Mouse (Mus musculus) CH12.LX (cell line): ENCODE measurements around the gene Clock. TPM values are rescaled to one million over a fixed set of nuclear protein-coding genes. Genes with fewer than 3 reads are reported as not detected.

Experiments used
- DNase-seq: peaks from one replicate; pipeline ENCODE4 v3.0.0-alpha.2; 2013; ENCODE audit errors: extremely low read depth
- H3K27ac ChIP-seq: 2 replicates; pipeline ENCODE4 v1.5.1; 2012; ENCODE audit warnings: low read depth, mild to moderate bottlenecking, control low read depth, moderate library complexity; ENCODE audit not compliant: insufficient read depth
- H3K27me3 ChIP-seq: replicated peaks from 2 replicates; pipeline ENCODE3; 2012; ENCODE audit warnings: inconsistent platforms
- H3K36me3 ChIP-seq, 2 experiments: replicated peaks in 1 of 2; 2 replicates each; pipeline versions ENCODE3 to v1.6.1; 2012; ENCODE audit warnings: inconsistent platforms in 1 of 2, low read length in 1 of 2, mild to moderate bottlenecking in 1 of 2, mixed read lengths in 1 of 2, moderate library complexity in 1 of 2; ENCODE audit not compliant: control insufficient read depth in 1 of 2, insufficient read depth in 1 of 2
- H3K4me1 ChIP-seq, 2 experiments: 2 replicates each; pipeline ENCODE4 v1.6.1; 2012; ENCODE audit warnings: inconsistent platforms in 1 of 2, moderate library complexity in 1 of 2; ENCODE audit not compliant: insufficient read depth in 2 of 2, control insufficient read depth in 1 of 2
- H3K4me2 ChIP-seq: 2 replicates; pipeline ENCODE4 v1.6.1; 2012; ENCODE audit warnings: low read depth, mild to moderate bottlenecking, control low read depth; ENCODE audit not compliant: poor library complexity, insufficient read depth, severe bottlenecking
- H3K4me3 ChIP-seq, 3 experiments: fragments of 150-350 bp in 1 of 3; sonication (generic) in 1 of 3; replicated peaks in 1 of 3; 2 replicates each; pipeline versions ENCODE3 to v1.5.1; 2011 to 2012; ENCODE audit warnings: low read depth in 2 of 3, low read length in 2 of 3, mild to moderate bottlenecking in 2 of 3, moderate library complexity in 2 of 3, control low read depth in 1 of 3, improper control_type of control experiment in 1 of 3, inconsistent platforms in 1 of 3, mixed read lengths in 1 of 3; ENCODE audit not compliant: poor library complexity in 1 of 3
- H3K79me2 ChIP-seq: replicated peaks from 2 replicates; pipeline ENCODE4 v1.6.1; 2012; ENCODE audit warnings: mild to moderate bottlenecking, moderate library complexity; ENCODE audit not compliant: control insufficient read depth, poor library complexity, insufficient read depth, severe bottlenecking; ENCODE audit errors: extremely low read depth
- H3K9ac ChIP-seq: 2 replicates; pipeline ENCODE4 v1.6.1; 2012; ENCODE audit warnings: low read depth, mild to moderate bottlenecking, control low read depth, moderate library complexity; ENCODE audit not compliant: insufficient read depth
- H3K9me3 ChIP-seq: replicated peaks from 2 replicates; pipeline ENCODE3; 2012; ENCODE audit warnings: low read length, inconsistent platforms, mixed read lengths
- CHD2 ChIP-seq: IDR thresholded peaks from 2 replicates; pipeline ENCODE4 v1.6.1; 2011; ENCODE audit warnings: low read length, improper control_type of control experiment
- CTCF ChIP-seq, 2 experiments: IDR thresholded peaks in 1 of 2; conservative IDR thresholded peaks in 1 of 2; 2 replicates each; pipeline ENCODE4 v1.5.1; 2011 to 2012; ENCODE audit warnings: low read depth in 2 of 2, low read length in 2 of 2, improper control_type of control experiment in 1 of 2, inconsistent platforms in 1 of 2, mild to moderate bottlenecking in 1 of 2, moderate library complexity in 1 of 2
- ELF1 ChIP-seq: IDR thresholded peaks from 2 replicates; pipeline ENCODE4 v1.6.1; 2014; ENCODE audit warnings: low read depth, mild to moderate bottlenecking, inconsistent platforms, low read length, improper control_type of control experiment
- EP300 ChIP-seq: IDR thresholded peaks from 2 replicates; pipeline ENCODE4 v1.6.1; 2011; ENCODE audit warnings: low read length, improper control_type of control experiment
- GABPA ChIP-seq: IDR thresholded peaks from 2 replicates; pipeline ENCODE4 v1.6.1; 2012; ENCODE audit warnings: low read depth, low read length, improper control_type of control experiment, inconsistent platforms; ENCODE audit not compliant: insufficient replicate concordance
- HCFC1 ChIP-seq: IDR thresholded peaks from 2 replicates; pipeline ENCODE4 v1.6.1; 2012; ENCODE audit warnings: low read depth, mild to moderate bottlenecking, inconsistent platforms, low read length, improper control_type of control experiment
- IRF4 ChIP-seq: IDR thresholded peaks from 2 replicates; pipeline ENCODE4 v1.6.1; 2014; ENCODE audit warnings: low read depth, mild to moderate bottlenecking, inconsistent platforms, low read length, improper control_type of control experiment
- KAT2A ChIP-seq: IDR thresholded peaks from 2 replicates; pipeline ENCODE4 v1.6.1; 2012; ENCODE audit warnings: low read length, improper control_type of control experiment, inconsistent platforms; ENCODE audit not compliant: insufficient replicate concordance
- MAX ChIP-seq: IDR thresholded peaks from 2 replicates; pipeline ENCODE4 v1.6.1; 2011; ENCODE audit warnings: low read length, improper control_type of control experiment
- MXI1 ChIP-seq: IDR thresholded peaks from 2 replicates; pipeline ENCODE4 v1.6.1; 2011; ENCODE audit warnings: mild to moderate bottlenecking, low read depth, low read length, improper control_type of control experiment
- NELFE ChIP-seq: IDR thresholded peaks from 2 replicates; pipeline ENCODE4 v1.6.1; 2011; ENCODE audit warnings: low read depth, low read length, improper control_type of control experiment
- NRF1 ChIP-seq: IDR thresholded peaks from 2 replicates; pipeline ENCODE4 v1.6.1; 2014; ENCODE audit warnings: low read depth, mild to moderate bottlenecking, inconsistent platforms, low read length, improper control_type of control experiment, moderate library complexity
- PAX5 ChIP-seq: IDR thresholded peaks from 2 replicates; pipeline ENCODE4 v1.6.1; 2012; ENCODE audit warnings: low read length, inconsistent platforms, mixed read lengths
- POLR2AphosphoS2 ChIP-seq: IDR thresholded peaks from 2 replicates; pipeline ENCODE4 v1.6.1; 2011; ENCODE audit warnings: low read depth, low read length, improper control_type of control experiment
- RAD21 ChIP-seq: IDR thresholded peaks from 2 replicates; pipeline ENCODE4 v1.6.1; 2011; ENCODE audit warnings: low read depth, mild to moderate bottlenecking, low read length, improper control_type of control experiment, moderate library complexity
- RCOR1 ChIP-seq: conservative IDR thresholded peaks from 2 replicates; pipeline ENCODE4 v1.6.1; 2012; ENCODE audit warnings: low read depth, mild to moderate bottlenecking, inconsistent platforms, low read length, improper control_type of control experiment
- SIN3A ChIP-seq: IDR thresholded peaks from 2 replicates; pipeline ENCODE4 v1.6.1; 2012; ENCODE audit warnings: low read length, improper control_type of control experiment, inconsistent platforms
- TBP ChIP-seq: conservative IDR thresholded peaks from 2 replicates; pipeline ENCODE4 v1.6.1; 2011; ENCODE audit warnings: low read depth, low read length, improper control_type of control experiment
- UBTF ChIP-seq: IDR thresholded peaks from 2 replicates; pipeline ENCODE4 v1.6.1; 2012; ENCODE audit warnings: low read depth, mild to moderate bottlenecking, inconsistent platforms, low read length, improper control_type of control experiment, moderate library complexity
- ZKSCAN1 ChIP-seq: IDR thresholded peaks from 2 replicates; pipeline ENCODE4 v1.6.1; 2012; ENCODE audit warnings: low read depth, inconsistent platforms, low read length, improper control_type of control experiment, borderline replicate concordance
- ZNF384 ChIP-seq: IDR thresholded peaks from 2 replicates; pipeline ENCODE4 v1.6.1; 2012; ENCODE audit warnings: low read depth, low read length, improper control_type of control experiment, inconsistent platforms
- dilution Hi-C: fragments of 300-500 bp; cut with MboI; formaldehyde crosslinking; loops from 2 replicates; pipeline ENCODE4 v1.14.3; 2020; ENCODE audit warnings: low sequenced_read_pairs; ENCODE audit not compliant: extremely low pct_unique_long_range_greater_than_20kb, extremely low pct_ligation_motif_present
- in situ Hi-C: fragments of 300-500 bp; cut with MboI; formaldehyde crosslinking; loops from 3 replicates; pipeline ENCODE4 v1.14.3; 2019; ENCODE audit warnings: low sequenced_read_pairs, low pct_ligation_motif_present, low pct_unique_long_range_greater_than_20kb, mixed read lengths
- polyA plus RNA-seq: library from polyadenylated mRNA; unstranded; fragments of >175 nt; gene quantifications from 2 replicates; pipeline ENCODE4 v1.2.1, GENCODE M21; 2012; ENCODE audit warnings: low read depth; ENCODE audit not compliant: insufficient read length
- total RNA-seq, 2 experiments: library from RNA; depleted of rRNA; stranded (reverse); fragments of 300-350 nt in 1 of 2; fragments of >200 nt in 1 of 2; gene quantifications; 2 replicates each; pipeline ENCODE4 v1.2.3; 2012 to 2014

Gene Clock
- total and polyA plus RNA-seq, 3 experiments = 3.2 to 8.0 (median 4.5) TPM

GRCm38 (mm10) chr5:76274977-76275376, 29.6 kb downstream of the Clock start:
- Histone ChIP-seq H3K4me3 (no peak overlapping the region), H3K9ac (no peak overlapping the region), H3K79me2 (no peaks in the 10 kb centered on the region), H3K27ac (no peak overlapping the region), H3K36me3 (peaks cover 0 to 23% of the 10 kb centered on the region in 2 experiments), H3K9me3 (no peaks in the 10 kb centered on the region), H3K27me3 (no peaks in the 10 kb centered on the region), H3K4me2 (no peak overlapping the region), H3K4me1 (peaks cover 0 to 8% of the 10 kb centered on the region in 2 experiments; a peak in 2 of 4 replicates)
- TF ChIP-seq ZKSCAN1 (no peak), EP300 (no peak), SIN3A (no peak), NELFE (no peak), RAD21 (no peak), GABPA (no peak), MXI1 (no peak), IRF4 (no peak), CHD2 (no peak), ZNF384 (no peak), UBTF (no peak), PAX5 (no peak), ELF1 (no peak), HCFC1 (no peak), NRF1 (no peak), KAT2A (no peak), TBP (no peak), POLR2AphosphoS2 (no peak), CTCF (conservative IDR thresholded peaks at IDR 0.05 in 1 of 2, IDR thresholded peaks at IDR 0.05 in 1 of 2; ENCODE audit: low read depth in 2 of 2, low read length in 2 of 2) (no peak), MAX (no peak)
- DNase-seq = peak; percentile 10
- dilution Hi-C loops (no loop called here), in situ Hi-C loops (no loop called here)

GRCm38 (mm10) chr5:76250948-76251347, 53.6 kb downstream of the Clock start:
- no peak for DNase-seq
- H3K79me2 ChIP-seq = no peaks in the 10 kb centered on the region
- no peaks in the 10 kb centered on the region for H3K27me3 ChIP-seq
- peaks cover 5 to 20% of the 10 kb centered on the region in 2 experiments for H3K36me3 ChIP-seq
- in situ Hi-C loops = no loop called here
- no peaks in the 10 kb centered on the region for H3K9me3 ChIP-seq
- no peak overlapping the region for H3K4me3 ChIP-seq
- dilution Hi-C loops = no loop called here
- no peak overlapping the region for H3K4me2 ChIP-seq
- peaks cover 10 to 50% of the 10 kb centered on the region in 2 experiments; a peak in 3 of 4 replicates for H3K4me1 ChIP-seq
- H3K27ac ChIP-seq = no peak overlapping the region
- TF ChIP-seq UBTF = no peak
- TF ChIP-seq TBP = no peak
- TF ChIP-seq ZNF384 = no peak
- no peak for TF ChIP-seq RCOR1
- no peak overlapping the region for H3K9ac ChIP-seq
